Mouse (Mus musculus) MEL (cell line): Measurements from ENCODE around the gene Pla2g1b. TPM values are rescaled to one million over a fixed set of nuclear protein-coding genes. Genes with fewer than 3 reads are reported as not detected.

Experiments
- DNase-seq: peaks from one replicate; pipeline ENCODE4 v3.0.0; 2011; ENCODE audit warnings: low read depth, low spot score
- H3K27ac ChIP-seq: 2 replicates; pipeline ENCODE4 v1.5.1; 2012; ENCODE audit warnings: low read depth, mild to moderate bottlenecking, control low read depth, low read length, moderate library complexity; ENCODE audit not compliant: control insufficient read depth
- H3K27me3 ChIP-seq, 2 experiments: fragments of 150-350 bp in 1 of 2; sonication (generic) in 1 of 2; 2 replicates each; pipeline ENCODE4 v1.6.1; 2012; ENCODE audit warnings: low read length in 2 of 2, mild to moderate bottlenecking in 2 of 2, improper control_type of control experiment in 1 of 2, moderate library complexity in 1 of 2; ENCODE audit not compliant: insufficient read depth in 2 of 2, control insufficient read depth in 1 of 2
- H3K36me3 ChIP-seq, 2 experiments: 2 replicates each; pipeline ENCODE4 v1.6.1; 2012 to 2014; ENCODE audit warnings: low read length in 2 of 2, improper control_type of control experiment in 1 of 2, inconsistent platforms in 1 of 2, mild to moderate bottlenecking in 1 of 2; ENCODE audit not compliant: insufficient read depth in 2 of 2, control insufficient read depth in 1 of 2
- H3K4me1 ChIP-seq, 2 experiments: fragments of 150-350 bp in 1 of 2; sonication (generic) in 1 of 2; 2 replicates each; pipeline ENCODE4 v1.6.1; 2012; ENCODE audit warnings: low read length in 2 of 2, improper control_type of control experiment in 1 of 2, mild to moderate bottlenecking in 1 of 2; ENCODE audit not compliant: insufficient read depth in 2 of 2, control insufficient read depth in 1 of 2
- H3K4me3 ChIP-seq, 2 experiments: fragments of 150-350 bp in 1 of 2; sonication (generic) in 1 of 2; 2 replicates each; pipeline ENCODE4 v1.5.1; 2012; ENCODE audit warnings: low read depth in 2 of 2, low read length in 2 of 2, mild to moderate bottlenecking in 2 of 2, moderate library complexity in 2 of 2, control low read depth in 1 of 2, improper control_type of control experiment in 1 of 2; ENCODE audit not compliant: control insufficient read depth in 1 of 2, insufficient read depth in 1 of 2
- H3K79me2 ChIP-seq: 2 replicates; pipeline ENCODE4 v1.6.1; 2012; ENCODE audit warnings: mild to moderate bottlenecking, low read length, moderate library complexity; ENCODE audit not compliant: control insufficient read depth, poor library complexity, insufficient read depth
- H3K9ac ChIP-seq: 2 replicates; pipeline ENCODE4 v1.6.1; 2012; ENCODE audit warnings: low read depth, mild to moderate bottlenecking, control low read depth, low read length, moderate library complexity; ENCODE audit not compliant: control insufficient read depth, poor library complexity, severe bottlenecking
- H3K9me3 ChIP-seq: fragments of 150-350 bp; sonication (generic); replicated peaks from 2 replicates; pipeline ENCODE4 v1.6.1; 2012; ENCODE audit warnings: mild to moderate bottlenecking, low read length, improper control_type of control experiment, moderate library complexity; ENCODE audit not compliant: insufficient read depth
- BHLHE40 ChIP-seq: IDR thresholded peaks from 2 replicates; pipeline ENCODE4 v1.6.1; 2012; ENCODE audit warnings: low read depth, mild to moderate bottlenecking, inconsistent platforms, low read length, improper control_type of control experiment, borderline replicate concordance
- CHD1 ChIP-seq: IDR thresholded peaks from 2 replicates; pipeline ENCODE4 v1.6.1; 2012; ENCODE audit warnings: low read depth, mild to moderate bottlenecking, inconsistent platforms, low read length, improper control_type of control experiment
- CHD2 ChIP-seq: IDR thresholded peaks from 2 replicates; pipeline ENCODE4 v1.6.1; 2011; ENCODE audit warnings: low read length, improper control_type of control experiment
- CTCF ChIP-seq, 3 experiments: IDR thresholded peaks in 2 of 3; conservative IDR thresholded peaks in 1 of 3; 2 replicates each; pipeline ENCODE4 v1.5.1; 2011 to 2012; ENCODE audit warnings: low read length in 3 of 3, low read depth in 2 of 3, mild to moderate bottlenecking in 2 of 3, improper control_type of control experiment in 1 of 3, inconsistent platforms in 1 of 3, mixed read lengths in 1 of 3, moderate library complexity in 1 of 3; ENCODE audit not compliant: control insufficient read depth in 1 of 3, insufficient read depth in 1 of 3, poor library complexity in 1 of 3, severe bottlenecking in 1 of 3
- E2F4 ChIP-seq: IDR thresholded peaks from 2 replicates; pipeline ENCODE4 v1.6.1; 2011; ENCODE audit warnings: low read depth, low read length, improper control_type of control experiment, borderline replicate concordance
- GABPA ChIP-seq: IDR thresholded peaks from 2 replicates; pipeline ENCODE4 v1.6.1; 2012; ENCODE audit warnings: low read depth, mild to moderate bottlenecking, inconsistent platforms, low read length, improper control_type of control experiment, moderate library complexity
- MAFK ChIP-seq: IDR thresholded peaks from 2 replicates; pipeline ENCODE4 v1.6.1; 2011; ENCODE audit warnings: low read depth, mild to moderate bottlenecking, low read length, improper control_type of control experiment, borderline replicate concordance
- MAX ChIP-seq: IDR thresholded peaks from 2 replicates; pipeline ENCODE4 v1.6.1; 2011; ENCODE audit warnings: low read length, improper control_type of control experiment
- MAZ ChIP-seq: IDR thresholded peaks from 2 replicates; pipeline ENCODE4 v1.6.1; 2012; ENCODE audit warnings: low read depth, mild to moderate bottlenecking, inconsistent platforms, low read length, improper control_type of control experiment
- MEF2A ChIP-seq: IDR thresholded peaks from 2 replicates; pipeline ENCODE4 v1.6.1; 2014; ENCODE audit warnings: low read depth, mild to moderate bottlenecking, inconsistent platforms, low read length, improper control_type of control experiment; ENCODE audit not compliant: poor library complexity, insufficient replicate concordance, severe bottlenecking; ENCODE audit errors: extremely low read depth
- MXI1 ChIP-seq: IDR thresholded peaks from 2 replicates; pipeline ENCODE4 v1.6.1; 2011; ENCODE audit warnings: mild to moderate bottlenecking, low read depth, low read length, improper control_type of control experiment
- MYC ChIP-seq: IDR thresholded peaks from 2 replicates; pipeline ENCODE4 v1.6.1; 2011; ENCODE audit warnings: low read depth, mild to moderate bottlenecking, low read length, improper control_type of control experiment, moderate library complexity
- POLR2A ChIP-seq, 2 experiments: IDR thresholded peaks; 2 replicates each; pipeline ENCODE4 v1.6.1; 2011 to 2012; ENCODE audit warnings: low read length in 2 of 2, mild to moderate bottlenecking in 2 of 2, control low read depth in 1 of 2, improper control_type of control experiment in 1 of 2, low read depth in 1 of 2, moderate library complexity in 1 of 2; ENCODE audit not compliant: control insufficient read depth in 1 of 2, insufficient read depth in 1 of 2, poor library complexity in 1 of 2
- POLR2AphosphoS2 ChIP-seq: IDR thresholded peaks from 2 replicates; pipeline ENCODE4 v1.6.1; 2011; ENCODE audit warnings: low read length, improper control_type of control experiment
- SIN3A ChIP-seq: IDR thresholded peaks from 2 replicates; pipeline ENCODE4 v1.6.1; 2012; ENCODE audit warnings: low read length, improper control_type of control experiment, inconsistent platforms
- TAL1 ChIP-seq: IDR thresholded peaks from 2 replicates; pipeline ENCODE4 v1.6.1; 2012; ENCODE audit warnings: mild to moderate bottlenecking, inconsistent platforms, low read length, moderate library complexity, mixed read lengths
- USF2 ChIP-seq, 2 experiments: IDR thresholded peaks; 2 replicates each; pipeline ENCODE4 v1.6.1; 2011 to 2012; ENCODE audit warnings: improper control_type of control experiment in 2 of 2, low read length in 2 of 2, borderline replicate concordance in 1 of 2, inconsistent platforms in 1 of 2, low read depth in 1 of 2, mild to moderate bottlenecking in 1 of 2; ENCODE audit not compliant: insufficient read depth in 1 of 2
- ZC3H11A ChIP-seq: IDR thresholded peaks from 2 replicates; pipeline ENCODE4 v1.6.1; 2012; ENCODE audit warnings: low read depth, mild to moderate bottlenecking, inconsistent platforms, low read length, improper control_type of control experiment
- ZKSCAN1 ChIP-seq: IDR thresholded peaks from 2 replicates; pipeline ENCODE4 v1.6.1; 2012; ENCODE audit warnings: low read depth, mild to moderate bottlenecking, inconsistent platforms, low read length, improper control_type of control experiment, moderate library complexity
- ZMIZ1 ChIP-seq: IDR thresholded peaks from 2 replicates; pipeline ENCODE4 v1.6.1; 2012; ENCODE audit warnings: low read depth, mild to moderate bottlenecking, inconsistent platforms, low read length, improper control_type of control experiment, moderate library complexity
- polyA plus RNA-seq, 2 experiments: library from polyadenylated mRNA; stranded (reverse) in 1 of 2; unstranded in 1 of 2; fragments of >175 nt in 1 of 2; fragments of >200 nt in 1 of 2; gene quantifications; 2 replicates each; pipeline versions ENCODE4 v1.2.1 to v1.2.4; 2012; ENCODE audit warnings: low replicate concordance in 2 of 2, low read depth in 1 of 2; ENCODE audit not compliant: insufficient read length in 2 of 2, insufficient read depth in 1 of 2, missing spikeins in 1 of 2
- total RNA-seq: library from RNA; depleted of rRNA; stranded (reverse); fragments of 300-350 nt; gene quantifications from 2 replicates; pipeline ENCODE4 v1.2.3, GENCODE M21; 2012

The Pla2g1b gene
- total and polyA plus RNA-seq, 3 experiments, result 0.58 to 6.6 TPM; not detected in 1

DNA sequence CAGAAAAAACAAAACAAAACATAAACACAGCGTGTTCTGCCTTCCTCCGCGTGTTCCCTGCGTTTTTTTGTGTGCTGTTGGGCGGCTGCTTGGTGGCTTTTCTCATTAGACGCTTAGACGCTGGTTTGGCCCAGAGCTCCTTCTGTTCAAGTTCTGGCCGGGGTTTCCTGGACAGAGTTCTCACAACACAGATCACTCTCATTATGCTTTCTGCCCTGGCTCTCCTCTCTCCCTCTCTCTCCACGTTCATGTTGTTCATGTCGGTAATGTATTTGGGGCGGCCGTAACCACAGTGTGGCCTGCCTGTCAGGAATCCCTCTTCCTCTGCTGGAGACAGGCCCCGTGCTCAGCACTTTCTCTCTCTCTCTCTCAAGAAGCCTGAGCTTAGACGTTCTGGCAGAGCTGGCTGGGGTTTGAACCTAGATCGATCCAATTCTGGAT is 43.3 kb downstream of the Pla2g1b start:
- peaks cover 0 to 8% of the 10 kb centered on the region in 2 experiments; a peak in 1 of 4 replicates for H3K4me1 ChIP-seq
- TF ChIP-seq ZMIZ1 (no peak), MAX (no peak), CHD1 (no peak), SIN3A (no peak), USF2 (IDR thresholded peaks at IDR 0.05; ENCODE audit: borderline replicate concordance in 1 of 2, insufficient read depth in 1 of 2, low read depth in 1 of 2, low read length in 2 of 2) (no peak), MEF2A (no peak), CTCF (IDR thresholded peaks at IDR 0.05 in 2 of 3, conservative IDR thresholded peaks at IDR 0.05 in 1 of 3; ENCODE audit: control insufficient read depth in 1 of 3, insufficient read depth in 1 of 3, low read depth in 2 of 3, low read length in 3 of 3, poor library complexity in 1 of 3, severe bottlenecking in 1 of 3) (no peak), MAZ (no peak), CHD2 (no peak), POLR2AphosphoS2 (no peak), MYC (no peak), ZC3H11A (no peak), E2F4 (no peak), POLR2A (IDR thresholded peaks at IDR 0.05; ENCODE audit: control insufficient read depth in 1 of 2, insufficient read depth in 1 of 2, low read depth in 1 of 2, low read length in 2 of 2, poor library complexity in 1 of 2) (no peak), BHLHE40 (no peak), MAFK (no peak)

DNA sequence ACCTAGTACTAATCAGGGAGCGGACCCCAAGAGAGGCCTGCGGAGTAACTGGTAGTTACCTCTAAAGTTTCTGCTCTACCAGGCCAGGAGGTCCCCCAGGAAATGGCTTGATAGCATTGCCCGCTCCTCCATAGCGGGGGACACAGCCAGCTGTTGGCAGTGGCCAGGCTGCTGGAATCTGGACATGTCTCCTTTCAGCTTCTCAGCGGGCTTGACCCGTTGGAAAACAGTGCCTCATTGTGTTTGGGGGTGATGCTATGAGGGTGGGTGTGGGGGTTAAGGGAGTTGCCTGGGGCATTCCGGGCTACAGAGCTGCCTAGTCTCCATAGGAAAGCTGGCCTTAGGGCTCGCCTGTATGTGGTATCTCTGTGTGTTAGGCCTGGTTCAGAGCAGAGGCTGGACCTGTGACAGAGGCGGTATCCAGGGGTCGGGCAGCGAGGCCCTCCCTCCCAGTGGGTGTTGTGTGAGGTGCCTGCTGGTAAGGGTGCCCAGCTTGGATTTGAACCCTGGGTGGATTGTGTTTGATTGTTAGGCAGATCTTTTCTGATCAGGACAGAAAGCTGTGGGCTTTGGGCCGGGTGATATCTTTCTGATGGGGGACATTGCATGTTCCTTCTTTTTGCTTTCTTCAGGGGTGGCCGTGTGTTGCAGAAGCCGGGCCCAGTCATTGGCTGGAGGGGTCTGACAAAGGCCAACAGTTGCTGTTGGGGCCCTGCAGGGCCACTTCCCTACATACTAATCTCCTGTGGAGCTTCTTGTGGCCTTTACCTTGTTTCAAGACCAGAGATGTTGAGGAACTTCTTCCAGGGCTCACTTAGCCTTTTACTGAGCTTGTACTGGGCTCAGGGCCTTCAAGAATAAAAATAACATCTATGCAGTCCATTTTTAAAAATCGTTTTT is 44.0 kb downstream of the Pla2g1b start:
- TF ChIP-seq MEF2A, result no peak
- TF ChIP-seq ZMIZ1, result no peak
- TF ChIP-seq BHLHE40, result no peak
- TF ChIP-seq GABPA, result no peak
- no peak for TF ChIP-seq TAL1
- TF ChIP-seq MXI1, result no peak
- TF ChIP-seq ZKSCAN1, result no peak
- H3K4me1 ChIP-seq, result peaks cover 0 to 8% of the 10 kb centered on the region in 2 experiments; a peak in 1 of 4 replicates
- H3K27ac ChIP-seq, result no peak overlapping the region
- H3K27me3 ChIP-seq, result no peaks in the 10 kb centered on the region
- DNase-seq, result no peak
- H3K36me3 ChIP-seq, result peaks cover 0 to 2% of the 10 kb centered on the region in 2 experiments; a peak in 1 of 4 replicates
- no peak overlapping the region for H3K9ac ChIP-seq
- no peak overlapping the region for H3K4me3 ChIP-seq
- H3K79me2 ChIP-seq, result peaks cover 16% of the 10 kb centered on the region
- H3K9me3 ChIP-seq, result no peaks in the 10 kb centered on the region

More for the DNA sequence above, 43.3 kb downstream of the Pla2g1b start:
- no peak overlapping the region for H3K27ac ChIP-seq
- DNase-seq, result no peak
- H3K9ac ChIP-seq, result no peak overlapping the region
- no peaks in the 10 kb centered on the region for H3K9me3 ChIP-seq
- H3K79me2 ChIP-seq, result peaks cover 16% of the 10 kb centered on the region
- no peak overlapping the region for H3K4me3 ChIP-seq
- no peaks in the 10 kb centered on the region for H3K27me3 ChIP-seq
- peaks cover 0 to 2% of the 10 kb centered on the region in 2 experiments; a peak in 1 of 4 replicates for H3K36me3 ChIP-seq
